Mouse (Mus musculus) myocyte (in vitro differentiated cells): ENCODE results near the gene Hibadh.

Experiments used
- CEBPB ChIP-seq: IDR thresholded peaks from 2 replicates; pipeline ENCODE4 v1.6.1; 2011; ENCODE audit warnings: mild to moderate bottlenecking, moderate library complexity; ENCODE audit not compliant: poor library complexity, insufficient read depth, severe bottlenecking
- E2F4 ChIP-seq: IDR thresholded peaks from one replicate; pipeline ENCODE4 v1.6.1; 2011; ENCODE audit warnings: mild to moderate bottlenecking, control low read depth, moderate library complexity; ENCODE audit not compliant: insufficient read depth
- MAX ChIP-seq: IDR thresholded peaks from one replicate; pipeline ENCODE4 v1.6.1; 2011; ENCODE audit warnings: low read depth, mild to moderate bottlenecking, control low read depth
- MYOD1 ChIP-seq, 3 experiments: IDR thresholded peaks; one replicate each; pipeline ENCODE4 v1.6.1; 2011; ENCODE audit warnings: control low read depth in 2 of 3, low read depth in 2 of 3, mild to moderate bottlenecking in 2 of 3, moderate library complexity in 1 of 3; ENCODE audit not compliant: insufficient read length in 2 of 3, control insufficient read depth in 1 of 3
- MYOG ChIP-seq, 3 experiments: IDR thresholded peaks; one replicate each; pipeline ENCODE4 v1.6.1; 2011; ENCODE audit warnings: control low read depth in 2 of 3, low read depth in 2 of 3, mild to moderate bottlenecking in 2 of 3; ENCODE audit not compliant: insufficient read length in 2 of 3, control insufficient read depth in 1 of 3, insufficient read depth in 1 of 3
- POLR2A ChIP-seq: IDR thresholded peaks from one replicate; pipeline ENCODE4 v1.6.1; 2011; ENCODE audit warnings: low read depth, mild to moderate bottlenecking, control low read depth, moderate library complexity; ENCODE audit not compliant: insufficient read length
- POLR2AphosphoS2 ChIP-seq: IDR thresholded peaks from one replicate; pipeline ENCODE4 v1.6.1; 2011; ENCODE audit warnings: low read depth, control low read depth; ENCODE audit not compliant: insufficient read length
- REST ChIP-seq: IDR thresholded peaks from one replicate; pipeline ENCODE4 v1.6.1; 2011; ENCODE audit warnings: mild to moderate bottlenecking, control low read depth, moderate library complexity; ENCODE audit not compliant: insufficient read depth, insufficient read length
- SRF ChIP-seq: IDR thresholded peaks from one replicate; pipeline ENCODE4 v1.6.1; 2011; ENCODE audit warnings: low read depth; ENCODE audit not compliant: control insufficient read depth, insufficient read length
- TCF12 ChIP-seq: IDR thresholded peaks from one replicate; pipeline ENCODE4 v1.6.1; 2011; ENCODE audit warnings: mild to moderate bottlenecking, control low read depth; ENCODE audit not compliant: poor library complexity, insufficient read depth, severe bottlenecking
- TCF3 ChIP-seq: IDR thresholded peaks from one replicate; pipeline ENCODE4 v1.6.1; 2011; ENCODE audit warnings: low read depth, control low read depth; ENCODE audit not compliant: insufficient read length
- USF1 ChIP-seq: IDR thresholded peaks from one replicate; pipeline ENCODE4 v1.6.1; 2011; ENCODE audit warnings: low read depth, mild to moderate bottlenecking, control low read depth, moderate library complexity

- no peak for TF ChIP-seq USF1
- no peak for TF ChIP-seq POLR2AphosphoS2
- no peak for TF ChIP-seq MAX
- no peak for TF ChIP-seq POLR2A
- TF ChIP-seq E2F4, result no peak
- no peak for TF ChIP-seq MYOG (IDR thresholded peaks at IDR 0.05; ENCODE audit: control insufficient read depth in 1 of 3, insufficient read depth in 1 of 3, insufficient read length in 2 of 3, low read depth in 2 of 3)
- TF ChIP-seq MYOD1 (IDR thresholded peaks at IDR 0.05; ENCODE audit: control insufficient read depth in 1 of 3, insufficient read length in 2 of 3, low read depth in 2 of 3), result no peak
- no peak for TF ChIP-seq TCF12
- TF ChIP-seq CEBPB, result no peak
- no peak for TF ChIP-seq REST
- no peak for TF ChIP-seq TCF3
- no peak for TF ChIP-seq SRF
Observed at GRCm38 (mm10) chr6:52542464-52542863, 97.7 kb downstream of the Hibadh start.
